Mouse (Mus musculus): ENCODE results near the gene Mettl16. TPM values are rescaled to one million over a fixed set of nuclear protein-coding genes. Genes with fewer than 3 reads are reported as not detected.
A peak's percentile ranks its signal among the peaks of the same experiment; 100 is the strongest.

Gene Mettl16
- polyA plus RNA-seq (2014; fragmentation: Nextera tagmentation; extraction: Ambion mirVana) = 35.2 and 36.8 TPM in 2 replicates

- Histone ChIP-seq H3K4me2 (replicated peaks) (peak within 1 kb of the TSS; percentile 60), H3K36me3 (replicated peaks; ENCODE audit: control insufficient read depth, insufficient read depth) (peaks cover 24% of the 10 kb centered on the region), H3K9me3 (ENCODE audit: control insufficient read depth, low read length) (no peaks in the 10 kb centered on the region), H3K27me3 (ENCODE audit: control insufficient read depth, insufficient read depth, low read length) (no peaks in the 10 kb centered on the region), H3K4me1 (replicated peaks; ENCODE audit: control insufficient read depth, insufficient read depth, low read length) (peaks cover 11% of the 10 kb centered on the region), H3K9ac (peak within 1 kb of the TSS; percentile 86), H3K27ac (peak within 1 kb of the TSS; percentile 94), H3K4me3 (replicated peaks; ENCODE audit: low read length) (peak within 1 kb of the TSS; percentile 69)
- peak; percentile 97 for ATAC-seq (ENCODE audit: low FRiP score)
- peak; percentile 99 for DNase-seq (ENCODE audit: low spot score)
- WGBS = under 1% methylated on average over 43 of the region's 43 CpGs
Observed at GRCm38 (mm10) chr11:74770595-74771207, at the start of gene Mettl16. Gene Mettl16 (plus strand): TSS chr11:74770830.

GRCm38 (mm10) chr11:74721141-74721540 lies 49.5 kb upstream of the Mettl16 start:
- WGBS = 71% methylated on average over 2 of the region's 2 CpGs
- ATAC-seq (ENCODE audit: low FRiP score) = no peak
- H3K27ac ChIP-seq = no peak overlapping the region
- no peaks in the 10 kb centered on the region for H3K27me3 ChIP-seq (ENCODE audit: control insufficient read depth, insufficient read depth, low read length)
- DNase-seq (ENCODE audit: low spot score) = no peak
- H3K4me3 ChIP-seq (replicated peaks; ENCODE audit: low read length) = no peak overlapping the region; the same call in 1 of the 2 replicates
- H3K4me2 ChIP-seq (replicated peaks) = peak overlapping the region; percentile 94
- no peaks in the 10 kb centered on the region for H3K9me3 ChIP-seq (ENCODE audit: control insufficient read depth, low read length)
- H3K4me1 ChIP-seq (replicated peaks; ENCODE audit: control insufficient read depth, insufficient read depth, low read length) = peaks cover 24% of the 10 kb centered on the region
- H3K9ac ChIP-seq = no peak overlapping the region
- H3K36me3 ChIP-seq (replicated peaks; ENCODE audit: control insufficient read depth, insufficient read depth) = no peaks in the 10 kb centered on the region

- Histone ChIP-seq H3K27me3 (ENCODE audit: control insufficient read depth, insufficient read depth, low read length) (no peaks in the 10 kb centered on the region), H3K36me3 (replicated peaks; ENCODE audit: control insufficient read depth, insufficient read depth) (no peaks in the 10 kb centered on the region), H3K9ac (peak overlapping the region; percentile 90), H3K4me3 (replicated peaks; ENCODE audit: low read length) (peak overlapping the region; percentile 77), H3K27ac (no peak overlapping the region), H3K9me3 (ENCODE audit: control insufficient read depth, low read length) (no peaks in the 10 kb centered on the region), H3K4me2 (replicated peaks) (peak overlapping the region; percentile 94), H3K4me1 (replicated peaks; ENCODE audit: control insufficient read depth, insufficient read depth, low read length) (peaks cover 24% of the 10 kb centered on the region)
- DNase-seq (ENCODE audit: low spot score) (no peak), ATAC-seq (ENCODE audit: low FRiP score) (no peak)
- 37% methylated on average over 3 of the region's 3 CpGs for WGBS
Observed at GRCm38 (mm10) chr11:74721971-74722370, 48.7 kb upstream of the Mettl16 start.

- no peaks in the 10 kb centered on the region for H3K27me3 ChIP-seq (ENCODE audit: control insufficient read depth, insufficient read depth, low read length)
- no peaks in the 10 kb centered on the region for H3K36me3 ChIP-seq (replicated peaks; ENCODE audit: control insufficient read depth, insufficient read depth)
- WGBS = 1% methylated on average over 44 of the region's 75 CpGs
- peak overlapping the region; percentile 99 for H3K27ac ChIP-seq
- H3K4me3 ChIP-seq (replicated peaks; ENCODE audit: low read length) = peak overlapping the region; percentile 77
- H3K9me3 ChIP-seq (ENCODE audit: control insufficient read depth, low read length) = no peaks in the 10 kb centered on the region
- peak; percentile 83 for DNase-seq (ENCODE audit: low spot score)
- peaks cover 24% of the 10 kb centered on the region for H3K4me1 ChIP-seq (replicated peaks; ENCODE audit: control insufficient read depth, insufficient read depth, low read length)
- H3K4me2 ChIP-seq (replicated peaks) = peak overlapping the region; percentile 94
- peak overlapping the region; percentile 90 for H3K9ac ChIP-seq
- ATAC-seq (ENCODE audit: low FRiP score) = peak; percentile 84
Observed at GRCm38 (mm10) chr11:74723357-74724234, 47.0 kb upstream of the Mettl16 start.

GRCm38 (mm10) chr11:74724235-74724791 lies 46.3 kb upstream of the Mettl16 start, which contains the start of gene Pafah1b1:
Gene Pafah1b1 (minus strand): TSS chr11:74724670.
- ATAC-seq (ENCODE audit: low FRiP score) = peak; percentile 95

GRCm38 (mm10) chr11:74725181-74725580 lies 45.4 kb upstream of the Mettl16 start:
- WGBS = 62% methylated on average over 5 of the region's 5 CpGs
- Histone ChIP-seq H3K27ac (peak overlapping the region; percentile 99), H3K4me3 (replicated peaks; ENCODE audit: low read length) (no peak overlapping the region), H3K4me1 (replicated peaks; ENCODE audit: control insufficient read depth, insufficient read depth, low read length) (peaks cover 21% of the 10 kb centered on the region), H3K9me3 (ENCODE audit: control insufficient read depth, low read length) (no peaks in the 10 kb centered on the region), H3K27me3 (ENCODE audit: control insufficient read depth, insufficient read depth, low read length) (no peaks in the 10 kb centered on the region), H3K36me3 (replicated peaks; ENCODE audit: control insufficient read depth, insufficient read depth) (no peaks in the 10 kb centered on the region), H3K4me2 (replicated peaks) (peak overlapping the region; percentile 57), H3K9ac (peak overlapping the region; percentile 90)
- ATAC-seq (ENCODE audit: low FRiP score) = no peak
- no peak for DNase-seq (ENCODE audit: low spot score)

More at GRCm38 (mm10) chr11:74724235-74724791, 46.3 kb upstream of the Mettl16 start, which contains the start of gene Pafah1b1:
- Histone ChIP-seq H3K4me3 (replicated peaks; ENCODE audit: low read length) (peak within 1 kb of the TSS; percentile 77), H3K27me3 (ENCODE audit: control insufficient read depth, insufficient read depth, low read length) (no peaks in the 10 kb centered on the region), H3K36me3 (replicated peaks; ENCODE audit: control insufficient read depth, insufficient read depth) (no peaks in the 10 kb centered on the region), H3K27ac (peak within 1 kb of the TSS; percentile 99), H3K9me3 (ENCODE audit: control insufficient read depth, low read length) (no peaks in the 10 kb centered on the region), H3K4me1 (replicated peaks; ENCODE audit: control insufficient read depth, insufficient read depth, low read length) (peaks cover 24% of the 10 kb centered on the region), H3K9ac (peak within 1 kb of the TSS; percentile 90), H3K4me2 (replicated peaks) (peak within 1 kb of the TSS; percentile 94)
- under 1% methylated on average over 36 of the region's 56 CpGs for WGBS
- peak; percentile 97 for DNase-seq (ENCODE audit: low spot score)

GRCm38 (mm10) chr11:74734917-74735316 lies 35.7 kb upstream of the Mettl16 start:
- H3K4me3 ChIP-seq (replicated peaks; ENCODE audit: low read length) = no peak overlapping the region
- H3K36me3 ChIP-seq (replicated peaks; ENCODE audit: control insufficient read depth, insufficient read depth) = no peaks in the 10 kb centered on the region
- no peak; the same call in 1 of the 2 replicates for ATAC-seq (ENCODE audit: low FRiP score)
- H3K4me2 ChIP-seq (replicated peaks) = peak overlapping the region; percentile 19; the same call in 1 of the 2 replicates
- no peak overlapping the region for H3K27ac ChIP-seq
- no peaks in the 10 kb centered on the region for H3K27me3 ChIP-seq (ENCODE audit: control insufficient read depth, insufficient read depth, low read length)
- peak; percentile 28 for DNase-seq (ENCODE audit: low spot score)
- H3K4me1 ChIP-seq (replicated peaks; ENCODE audit: control insufficient read depth, insufficient read depth, low read length) = no peaks in the 10 kb centered on the region
- no peak overlapping the region for H3K9ac ChIP-seq
- WGBS = 14% methylated on average over 7 of the region's 7 CpGs
- no peaks in the 10 kb centered on the region for H3K9me3 ChIP-seq (ENCODE audit: control insufficient read depth, low read length)

- DNase-seq (ENCODE audit: low spot score) = no peak
- H3K4me2 ChIP-seq (replicated peaks) = no peak overlapping the region
- no peaks in the 10 kb centered on the region for H3K4me1 ChIP-seq (replicated peaks; ENCODE audit: control insufficient read depth, insufficient read depth, low read length)
- H3K9ac ChIP-seq = no peak overlapping the region
- H3K4me3 ChIP-seq (replicated peaks; ENCODE audit: low read length) = no peak overlapping the region
- no peaks in the 10 kb centered on the region for H3K27me3 ChIP-seq (ENCODE audit: control insufficient read depth, insufficient read depth, low read length)
- no peak for ATAC-seq (ENCODE audit: low FRiP score)
- no peaks in the 10 kb centered on the region for H3K36me3 ChIP-seq (replicated peaks; ENCODE audit: control insufficient read depth, insufficient read depth)
- WGBS = 59% methylated on average over 3 of the region's 3 CpGs
- H3K9me3 ChIP-seq (ENCODE audit: control insufficient read depth, low read length) = no peaks in the 10 kb centered on the region
- H3K27ac ChIP-seq = no peak overlapping the region
Observed at GRCm38 (mm10) chr11:74737861-74738260, 32.8 kb upstream of the Mettl16 start.

GRCm38 (mm10) chr11:74748022-74748421 lies 22.6 kb upstream of the Mettl16 start:
- Histone ChIP-seq H3K4me1 (replicated peaks; ENCODE audit: control insufficient read depth, insufficient read depth, low read length) (no peaks in the 10 kb centered on the region), H3K36me3 (replicated peaks; ENCODE audit: control insufficient read depth, insufficient read depth) (no peaks in the 10 kb centered on the region), H3K27ac (no peak overlapping the region), H3K27me3 (ENCODE audit: control insufficient read depth, insufficient read depth, low read length) (no peaks in the 10 kb centered on the region), H3K9ac (no peak overlapping the region), H3K9me3 (ENCODE audit: control insufficient read depth, low read length) (no peaks in the 10 kb centered on the region), H3K4me2 (replicated peaks) (no peak overlapping the region), H3K4me3 (replicated peaks; ENCODE audit: low read length) (no peak overlapping the region)
- no peak for ATAC-seq (ENCODE audit: low FRiP score)
- 81% methylated on average over 4 of the region's 4 CpGs for WGBS
- DNase-seq (ENCODE audit: low spot score) = no peak

Data from hindbrain, embryonic 14.5 days (tissue).